Mouse (Mus musculus): ENCODE measurements around the gene Dok3. TPM values are rescaled to one million over a fixed set of nuclear protein-coding genes. Genes with fewer than 3 reads are reported as not detected.
A peak's percentile ranks its signal among the peaks of the same experiment; 100 is the strongest.

The Dok3 gene
- total RNA-seq, 2 experiments from 2014 or later, result 9.6 to 9.7 TPM

GRCm38 (mm10) chr13:55510668-55511491, 18.2 kb downstream of the Dok3 start:
- no peak for DNase-seq (ENCODE audit: extremely low spot score in 1 of 2, low spot score in 1 of 2)

GRCm38 (mm10) chr13:55510332-55510667, 18.8 kb downstream of the Dok3 start:
- no peak for DNase-seq (ENCODE audit: extremely low spot score in 1 of 2, low spot score in 1 of 2)

- no peak for DNase-seq (ENCODE audit: extremely low spot score in 1 of 2, low spot score in 1 of 2)
These were observed 20.6 kb downstream of the Dok3 start for GRCm38 (mm10) chr13:55508531-55508930.

- no peak for DNase-seq (ENCODE audit: extremely low spot score in 1 of 2, low spot score in 1 of 2)
These were observed 21.2 kb downstream of the Dok3 start for GRCm38 (mm10) chr13:55507877-55508276.

- DNase-seq (ENCODE audit: extremely low spot score in 1 of 2, low spot score in 1 of 2), result no peak
These were observed 22.4 kb downstream of the Dok3 start for GRCm38 (mm10) chr13:55506697-55507096.

GRCm38 (mm10) chr13:55505810-55506209, 23.3 kb downstream of the Dok3 start:
- DNase-seq (ENCODE audit: extremely low spot score in 1 of 2, low spot score in 1 of 2), result no peak

GRCm38 (mm10) chr13:55504390-55504789, 24.7 kb downstream of the Dok3 start:
- DNase-seq (ENCODE audit: extremely low spot score in 1 of 2, low spot score in 1 of 2), result no peak

- no peak for DNase-seq (ENCODE audit: extremely low spot score in 1 of 2, low spot score in 1 of 2)
These were observed 26.7 kb downstream of the Dok3 start for GRCm38 (mm10) chr13:55502405-55502804.

- no peak for DNase-seq (ENCODE audit: extremely low spot score in 1 of 2, low spot score in 1 of 2)
These were observed 28.5 kb downstream of the Dok3 start for GRCm38 (mm10) chr13:55500575-55500974.

GRCm38 (mm10) chr13:55498906-55499305, 30.2 kb downstream of the Dok3 start:
- DNase-seq (ENCODE audit: extremely low spot score in 1 of 2, low spot score in 1 of 2), result no peak

GRCm38 (mm10) chr13:55496661-55497060, 32.4 kb downstream of the Dok3 start:
- DNase-seq (ENCODE audit: extremely low spot score in 1 of 2, low spot score in 1 of 2), result no peak

- no peak for DNase-seq (ENCODE audit: extremely low spot score in 1 of 2, low spot score in 1 of 2)
These were observed 33.4 kb downstream of the Dok3 start for GRCm38 (mm10) chr13:55495702-55496101.

- no peak for DNase-seq (ENCODE audit: extremely low spot score in 1 of 2, low spot score in 1 of 2)
These were observed 34.0 kb downstream of the Dok3 start for GRCm38 (mm10) chr13:55494883-55495621.

GRCm38 (mm10) chr13:55494257-55494656, 34.8 kb downstream of the Dok3 start:
- DNase-seq (ENCODE audit: extremely low spot score in 1 of 2, low spot score in 1 of 2), result no peak

- DNase-seq (ENCODE audit: extremely low spot score in 1 of 2, low spot score in 1 of 2), result peak; percentile 60 to 63
These were observed 41.3 kb downstream of the Dok3 start, which contains the start of gene Dbn1 for GRCm38 (mm10) chr13:55487578-55488498. Gene Dbn1 (minus strand): TSS chr13:55488111.

GRCm38 (mm10) chr13:55486916-55487577, 42.0 kb downstream of the Dok3 start:
- DNase-seq (ENCODE audit: extremely low spot score in 1 of 2, low spot score in 1 of 2), result no peak

- DNase-seq (ENCODE audit: extremely low spot score in 1 of 2, low spot score in 1 of 2), result no peak
These were observed 42.9 kb downstream of the Dok3 start for GRCm38 (mm10) chr13:55486029-55486794.

- no peak for DNase-seq (ENCODE audit: extremely low spot score in 1 of 2, low spot score in 1 of 2)
These were observed 44.5 kb downstream of the Dok3 start for GRCm38 (mm10) chr13:55484520-55485088.

- peak; percentile 70 to 84 for DNase-seq (ENCODE audit: extremely low spot score in 1 of 2, low spot score in 1 of 2)
These were observed 45.5 kb downstream of the Dok3 start for GRCm38 (mm10) chr13:55483593-55483992.

Data from layer of hippocampus, postnatal 25 days (tissue).